Mouse (Mus musculus): Measurements from ENCODE around the gene Lrfn3.

Gene Lrfn3

DNA sequence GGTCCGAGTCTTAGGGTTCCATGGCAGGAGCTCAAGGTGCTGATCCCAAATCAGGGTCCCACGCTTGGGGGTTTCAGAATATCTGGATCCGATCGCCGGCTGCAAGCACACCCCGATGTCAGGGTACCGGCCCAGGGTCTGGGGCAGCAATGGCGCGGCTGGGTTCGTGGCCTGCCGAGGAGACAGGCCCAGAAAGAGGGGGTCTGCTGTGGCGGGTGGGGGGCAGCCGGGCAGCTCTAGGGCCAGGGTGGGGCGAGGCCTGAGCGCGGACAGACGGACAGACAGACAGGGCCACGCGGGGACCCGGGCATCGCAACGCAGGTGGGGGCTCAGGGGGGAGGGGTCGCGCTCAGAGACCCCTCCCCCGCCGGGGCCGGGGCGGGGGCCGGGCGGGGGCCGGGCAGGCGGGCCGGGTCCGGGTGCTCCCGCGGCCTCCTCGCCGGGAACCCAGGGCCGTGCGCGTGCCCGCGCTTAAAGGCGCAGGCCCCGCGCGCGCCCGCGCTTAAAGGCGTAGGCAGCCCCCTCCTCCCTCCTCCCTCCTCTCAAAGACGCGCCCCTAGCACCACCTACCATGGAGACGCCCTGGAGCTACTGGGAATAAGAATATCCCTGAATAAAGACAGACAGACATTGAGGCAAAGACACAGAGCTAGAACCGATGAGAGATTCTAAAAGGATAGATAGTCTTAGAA is at the start of gene Lrfn3:
Gene Lrfn3, minus strand, starts transcription at position 121 of the 692 bp plus-strand sequence.
- DNase-seq (ENCODE audit: low spot score in 2 of 2), result no peak

DNA sequence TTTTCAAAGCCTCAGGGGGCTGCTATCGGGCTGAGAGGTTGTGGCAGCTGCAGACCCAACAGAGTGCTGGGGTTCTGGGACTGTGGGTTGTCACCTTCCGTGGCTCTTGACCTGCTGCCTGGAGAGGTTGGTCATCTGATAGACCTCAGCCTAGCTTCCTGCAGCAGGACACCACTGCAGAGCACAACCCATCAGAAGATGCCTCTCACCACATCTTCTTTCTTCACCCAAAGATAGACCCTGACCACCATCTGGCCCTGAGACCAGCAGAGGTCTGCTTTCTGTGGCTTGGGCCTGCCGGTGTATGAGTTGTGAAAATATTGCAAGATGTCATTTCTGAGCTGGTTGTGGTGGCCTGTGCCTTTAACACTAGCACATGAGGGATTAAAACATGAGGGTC is 48.5 kb upstream of the Lrfn3 start:
- DNase-seq (ENCODE audit: low spot score in 2 of 2), result no peak

DNA sequence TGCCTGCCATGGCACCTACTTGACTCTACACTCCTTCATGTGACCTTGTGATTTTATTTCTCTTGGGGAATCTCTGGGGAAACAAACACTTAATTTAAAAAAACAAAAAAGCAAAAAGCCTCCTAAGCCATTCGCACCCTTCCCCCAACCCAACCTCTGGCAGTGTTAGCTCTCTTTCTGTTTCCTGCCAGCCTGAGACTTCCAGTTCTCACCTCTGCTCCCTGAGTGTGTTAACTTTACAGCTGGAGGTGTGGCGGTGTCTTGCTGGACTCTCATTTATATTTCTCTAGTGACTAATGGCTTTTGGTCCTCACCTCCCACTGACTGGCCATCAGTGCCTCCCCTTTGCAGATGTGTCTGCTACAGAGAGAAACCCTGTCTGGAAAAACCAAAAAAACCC is 47.2 kb upstream of the Lrfn3 start:
- peak in 1 of 2 experiments; percentile 34 for DNase-seq (ENCODE audit: low spot score in 2 of 2)

DNA sequence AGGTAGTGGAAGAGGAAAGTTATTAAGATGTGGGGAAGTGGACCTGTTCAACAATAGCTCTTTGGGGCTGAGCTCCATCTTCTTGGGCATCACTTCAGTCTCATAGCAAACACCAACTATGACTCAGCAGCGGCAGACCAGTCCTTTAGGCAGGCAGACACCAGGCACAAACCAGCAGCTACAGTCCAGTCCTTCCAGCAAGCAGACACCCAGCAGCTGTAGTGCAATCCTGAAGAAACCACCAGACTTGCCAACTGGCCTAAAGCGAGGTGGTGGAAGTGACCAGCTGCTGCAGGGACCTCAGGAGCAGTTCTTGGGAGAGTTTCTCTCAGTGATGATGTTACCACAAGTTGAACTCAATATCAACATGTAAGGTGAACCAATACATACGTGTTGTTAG is 46.1 kb upstream of the Lrfn3 start:
- DNase-seq (ENCODE audit: low spot score in 2 of 2), result no peak

DNA sequence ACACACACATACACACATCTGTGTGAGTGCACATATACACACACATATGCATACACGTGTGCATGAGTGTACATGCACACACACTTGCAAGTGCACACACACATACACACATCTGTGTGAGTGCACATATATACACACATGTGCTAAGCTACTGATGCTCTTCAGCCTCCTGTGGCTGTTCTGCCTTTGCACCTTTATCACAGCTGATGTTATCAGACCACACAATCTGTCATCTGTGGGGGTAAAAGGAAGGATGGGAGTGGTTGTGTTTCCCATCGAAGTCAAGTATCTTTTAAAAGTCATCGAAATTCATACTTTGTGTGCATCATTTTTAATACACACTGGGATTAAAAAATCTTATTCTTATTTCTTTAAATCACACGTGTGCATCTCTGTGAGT is 39.8 kb upstream of the Lrfn3 start:
- no peak for DNase-seq (ENCODE audit: low spot score in 2 of 2)

DNA sequence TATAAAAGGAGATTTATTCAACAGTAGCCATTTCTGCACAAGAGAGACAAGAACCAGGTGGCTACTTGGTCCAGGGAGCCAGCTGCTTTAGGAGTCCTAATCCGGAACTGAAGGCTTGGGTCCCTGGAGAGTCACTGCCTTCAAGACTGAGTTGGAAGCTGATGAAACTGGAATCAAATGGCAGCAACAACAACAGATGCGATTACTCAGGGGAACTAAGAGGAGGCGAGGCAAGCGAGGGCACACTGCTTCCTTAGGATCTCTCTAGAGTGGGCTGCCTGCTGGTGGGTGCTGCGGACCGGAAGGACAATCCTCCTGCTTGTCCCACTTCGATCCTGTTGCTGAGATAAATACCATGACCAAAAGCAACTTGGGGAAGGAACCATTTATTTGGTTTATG is 37.1 kb upstream of the Lrfn3 start:
- no peak for DNase-seq (ENCODE audit: low spot score in 2 of 2)

DNA sequence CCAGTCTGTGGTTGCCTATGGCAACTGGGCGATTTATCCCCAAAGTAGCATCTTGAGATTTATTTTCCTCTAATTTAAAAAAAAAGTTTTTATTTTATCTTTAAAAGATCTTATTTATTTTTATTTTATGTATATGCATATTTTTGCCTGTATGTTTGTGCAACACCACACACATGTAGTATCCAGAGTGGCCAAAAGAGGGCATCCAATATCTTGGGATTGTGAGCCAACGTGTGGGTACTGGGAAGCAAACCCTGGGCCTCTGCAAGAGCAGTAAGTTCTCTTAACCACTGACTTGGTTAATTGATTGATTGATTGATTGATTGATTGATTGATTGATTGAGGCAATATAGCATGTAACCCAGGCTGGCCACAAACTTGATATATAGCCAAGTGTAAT is 32.3 kb upstream of the Lrfn3 start:
- DNase-seq (ENCODE audit: low spot score in 2 of 2), result peak; percentile 44 to 55

DNA sequence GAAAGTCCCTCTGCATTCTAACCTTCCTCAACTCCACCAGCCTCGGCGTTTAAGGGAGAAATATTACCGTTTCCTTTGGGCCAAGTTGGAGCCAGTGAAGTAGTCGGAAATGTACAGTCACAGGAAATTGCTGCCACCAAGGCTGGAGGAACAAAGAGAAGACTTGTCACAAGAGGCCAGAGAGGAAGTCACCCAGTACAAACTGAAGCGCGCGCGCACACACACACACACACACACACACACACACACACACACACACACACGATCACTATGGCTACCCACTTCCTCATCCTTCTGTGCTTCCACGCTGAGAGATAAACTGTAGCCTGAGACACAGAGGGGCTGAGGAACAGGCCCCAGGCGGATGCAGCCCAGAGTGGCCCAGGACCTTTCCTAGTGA is 31.8 kb upstream of the Lrfn3 start:
- peak; percentile 63 to 72 for DNase-seq (ENCODE audit: low spot score in 2 of 2)

DNA sequence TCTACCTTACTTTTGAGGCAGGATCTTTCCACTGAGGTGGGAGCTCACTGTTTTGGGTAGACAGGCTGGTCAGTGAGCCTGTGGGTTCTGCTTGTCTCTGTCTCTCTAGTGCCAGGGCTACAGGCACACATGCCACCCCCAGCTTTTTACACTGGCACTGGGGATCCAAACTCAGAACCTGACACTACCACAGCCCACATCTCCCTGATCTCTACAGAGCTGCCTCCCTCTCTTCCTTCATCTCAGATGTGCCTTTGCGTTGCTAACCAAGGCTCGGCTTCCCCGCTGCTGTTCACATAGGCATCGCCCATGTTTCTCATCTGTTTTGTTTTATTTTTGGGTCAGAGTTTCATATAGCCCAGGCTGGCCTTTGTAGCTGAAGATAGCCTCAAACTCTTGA is 31.1 kb upstream of the Lrfn3 start:
- DNase-seq (ENCODE audit: low spot score in 2 of 2), result peak; percentile 19 to 45

DNA sequence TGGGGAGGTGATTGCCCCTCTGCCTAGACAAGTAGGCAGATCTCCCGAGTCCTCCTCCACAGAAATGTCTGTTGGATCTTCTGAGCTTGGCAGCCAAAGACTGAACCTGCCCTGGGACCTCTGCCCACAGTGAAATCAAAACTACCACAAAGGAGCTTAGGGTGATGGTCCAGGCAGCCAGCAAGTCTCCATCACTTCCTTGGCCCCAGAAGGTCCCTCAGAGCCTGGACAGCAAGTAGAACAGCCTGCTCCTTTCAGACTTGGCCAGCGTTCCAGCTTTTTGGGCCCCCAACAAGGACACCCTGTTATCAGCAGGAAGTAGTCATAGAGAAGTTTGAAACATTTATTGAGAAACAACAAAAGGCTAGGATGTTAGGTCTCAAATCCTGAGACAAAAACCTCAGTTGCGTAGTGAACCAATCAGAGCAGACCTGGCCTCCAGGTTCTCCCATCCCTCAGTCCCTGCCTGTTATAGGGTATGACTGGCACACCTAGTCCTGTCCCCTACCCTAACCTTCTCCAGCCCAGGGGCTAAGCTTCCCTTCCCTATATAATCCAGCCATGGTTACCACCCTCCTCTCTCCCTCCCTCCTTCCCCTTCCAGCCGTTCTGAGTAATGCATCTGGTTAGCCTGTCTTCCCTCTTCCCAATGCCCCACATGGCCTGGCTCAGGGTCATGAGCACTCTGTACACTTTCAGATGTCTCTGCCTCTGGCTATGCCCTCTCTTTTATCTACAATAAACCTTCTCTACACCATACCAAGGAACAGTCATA is 30.4 kb upstream of the Lrfn3 start:
- no peak for DNase-seq (ENCODE audit: low spot score in 2 of 2)

DNA sequence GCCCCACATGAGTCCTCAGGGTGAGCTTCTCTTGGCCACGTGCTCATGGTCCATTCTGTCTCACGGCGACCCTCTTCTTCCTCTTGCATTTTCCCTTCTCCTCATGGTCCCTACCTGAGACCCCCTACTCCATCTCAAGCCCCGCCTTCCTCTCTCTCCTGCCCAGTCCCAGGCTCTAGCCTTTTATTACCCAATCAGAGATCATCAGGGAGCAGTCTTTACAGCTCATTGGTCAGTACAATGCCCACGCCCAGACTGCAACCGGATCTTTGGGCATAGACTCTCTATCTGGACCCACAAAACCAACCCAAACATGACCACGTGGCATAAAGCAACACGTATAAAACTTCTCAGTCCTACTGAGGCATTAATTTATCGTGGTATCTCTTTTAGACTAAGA is 21.5 kb upstream of the Lrfn3 start:
- no peak for DNase-seq (ENCODE audit: low spot score in 2 of 2)

DNA sequence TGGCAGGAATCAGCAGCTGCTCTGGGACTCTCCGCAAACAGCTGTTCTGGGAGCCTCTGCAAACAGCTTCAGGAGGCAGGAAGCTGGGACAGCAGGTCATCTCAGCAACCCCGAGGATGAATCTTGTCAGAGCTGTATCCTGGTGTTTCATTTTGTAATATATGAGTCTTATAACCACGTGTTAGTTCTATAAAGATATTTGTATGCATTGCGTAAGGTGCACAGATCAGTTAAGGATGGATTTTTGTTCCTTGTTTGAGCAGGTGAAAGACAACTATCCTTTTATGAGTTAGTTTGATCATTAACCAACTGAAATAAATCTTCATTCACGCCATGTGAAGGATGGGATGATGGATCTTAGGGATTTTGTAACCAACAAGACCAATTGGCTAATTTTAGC is 17.5 kb upstream of the Lrfn3 start:
- no peak for DNase-seq (ENCODE audit: low spot score in 2 of 2)

DNA sequence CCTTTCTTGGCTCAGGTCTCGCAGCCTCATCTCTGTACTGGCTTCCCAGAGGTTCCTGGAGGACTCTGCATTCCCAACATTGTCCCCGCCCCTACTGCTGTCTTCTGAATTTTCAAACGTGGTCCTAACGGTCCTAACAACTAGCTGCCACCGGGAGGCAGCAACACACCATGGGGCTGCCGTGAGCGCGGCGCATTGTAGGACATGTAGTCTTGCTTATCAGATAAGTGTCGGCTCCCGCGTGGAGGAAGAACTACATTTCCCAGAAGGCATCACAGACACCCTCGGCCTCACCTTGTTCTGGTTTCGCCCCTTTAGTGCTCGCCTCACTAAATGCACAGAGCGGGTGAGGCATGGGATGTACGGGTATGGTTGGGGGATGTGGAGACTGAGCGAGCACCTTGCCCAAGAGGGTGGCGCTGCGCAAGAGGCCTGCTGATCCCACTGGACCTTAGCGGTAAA is 11.0 kb upstream of the Lrfn3 start:
- DNase-seq (ENCODE audit: low spot score in 2 of 2), result peak; percentile 88

DNA sequence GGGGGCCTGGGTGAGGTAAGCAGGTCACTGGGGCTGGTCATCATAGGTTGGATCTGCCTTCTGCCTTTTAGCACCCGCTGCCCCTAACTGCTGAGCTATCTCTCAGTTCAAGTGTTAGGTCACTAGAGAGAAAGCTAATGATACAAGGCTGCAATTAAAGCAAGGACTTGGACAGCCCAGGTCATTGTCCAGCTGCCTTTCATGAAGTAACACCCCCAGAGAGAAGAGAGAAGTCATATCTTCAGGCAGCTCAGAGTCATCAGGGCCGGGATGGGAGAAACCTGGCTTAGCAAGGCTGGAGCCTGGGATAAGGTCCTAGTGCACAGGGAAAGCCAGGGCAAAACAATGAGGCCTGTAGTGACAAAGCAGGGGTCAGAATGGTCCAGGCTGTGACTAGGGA is 4.9 kb upstream of the Lrfn3 start:
- no peak for DNase-seq (ENCODE audit: low spot score in 2 of 2)

DNA sequence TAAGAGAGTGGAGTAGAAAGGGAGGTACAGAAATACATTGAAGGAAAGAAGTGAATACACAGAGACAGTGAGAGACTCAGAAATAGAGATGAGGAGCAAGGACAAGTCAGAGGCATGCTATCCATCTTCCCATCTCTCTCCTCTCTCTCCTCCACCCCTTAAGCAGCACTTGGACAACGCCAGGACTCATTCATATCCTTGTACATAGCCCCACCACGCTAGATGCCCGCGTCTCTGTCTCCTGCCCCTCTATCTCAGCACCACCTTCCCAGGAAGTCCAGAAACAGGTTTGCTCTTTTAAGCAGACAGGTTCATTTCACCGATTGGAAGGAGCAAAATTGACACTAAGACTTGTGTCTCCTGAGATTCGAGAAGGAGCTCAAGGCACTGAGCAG is 769 bp upstream of the Lrfn3 start:
- DNase-seq (ENCODE audit: low spot score in 2 of 2), result no peak

DNA sequence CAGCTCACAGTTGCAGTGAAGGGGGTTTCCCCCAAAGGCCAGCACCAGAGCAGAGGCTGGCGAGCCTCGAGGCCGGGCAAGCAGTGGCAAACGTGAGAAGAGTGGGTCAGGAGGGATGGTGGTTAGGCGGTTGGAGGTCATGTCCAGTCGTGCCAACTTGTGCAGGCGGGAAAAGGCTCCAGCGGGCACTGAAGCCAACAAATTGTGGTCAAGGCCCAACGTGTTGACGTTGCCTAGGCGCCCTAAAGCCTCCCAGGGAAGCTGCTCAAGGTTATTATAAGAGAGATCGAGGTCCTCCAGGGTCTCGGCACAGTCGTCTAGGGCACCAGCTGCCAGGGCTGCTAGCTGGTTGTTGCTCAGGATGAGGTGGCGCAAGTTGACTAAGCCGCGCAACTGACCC is 2.5 kb downstream of the Lrfn3 start:
- no peak for DNase-seq (ENCODE audit: low spot score in 2 of 2)

DNA sequence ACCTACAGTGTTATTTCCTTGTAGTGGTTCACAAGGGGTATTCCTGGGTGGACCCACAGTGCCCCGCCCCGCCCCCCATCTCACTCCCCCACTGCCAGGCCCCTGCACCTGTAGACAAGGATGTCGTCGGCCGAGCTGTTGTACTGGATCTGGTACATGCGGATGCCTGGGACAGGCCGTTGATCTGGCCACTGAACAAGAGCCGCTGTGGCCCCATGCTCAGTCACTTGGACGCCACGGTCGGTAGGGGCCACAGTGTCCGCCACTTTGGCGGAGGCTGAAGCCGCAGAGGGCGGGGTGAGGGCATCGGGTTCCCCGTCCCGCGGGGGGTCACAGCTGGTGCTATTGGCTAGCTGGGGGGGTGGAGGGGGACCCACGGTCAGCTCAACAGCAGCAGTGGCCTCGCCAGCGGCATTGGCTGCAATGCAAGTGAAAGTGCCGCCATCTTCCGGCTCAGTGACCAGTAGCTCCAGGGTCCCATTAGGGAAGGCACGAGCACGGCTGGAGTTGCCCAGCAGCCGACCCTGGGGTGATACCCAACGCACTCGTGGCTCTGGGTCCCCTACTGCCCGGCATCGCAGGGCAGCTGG is 3.2 kb downstream of the Lrfn3 start:
- DNase-seq (ENCODE audit: low spot score in 2 of 2), result no peak

DNA sequence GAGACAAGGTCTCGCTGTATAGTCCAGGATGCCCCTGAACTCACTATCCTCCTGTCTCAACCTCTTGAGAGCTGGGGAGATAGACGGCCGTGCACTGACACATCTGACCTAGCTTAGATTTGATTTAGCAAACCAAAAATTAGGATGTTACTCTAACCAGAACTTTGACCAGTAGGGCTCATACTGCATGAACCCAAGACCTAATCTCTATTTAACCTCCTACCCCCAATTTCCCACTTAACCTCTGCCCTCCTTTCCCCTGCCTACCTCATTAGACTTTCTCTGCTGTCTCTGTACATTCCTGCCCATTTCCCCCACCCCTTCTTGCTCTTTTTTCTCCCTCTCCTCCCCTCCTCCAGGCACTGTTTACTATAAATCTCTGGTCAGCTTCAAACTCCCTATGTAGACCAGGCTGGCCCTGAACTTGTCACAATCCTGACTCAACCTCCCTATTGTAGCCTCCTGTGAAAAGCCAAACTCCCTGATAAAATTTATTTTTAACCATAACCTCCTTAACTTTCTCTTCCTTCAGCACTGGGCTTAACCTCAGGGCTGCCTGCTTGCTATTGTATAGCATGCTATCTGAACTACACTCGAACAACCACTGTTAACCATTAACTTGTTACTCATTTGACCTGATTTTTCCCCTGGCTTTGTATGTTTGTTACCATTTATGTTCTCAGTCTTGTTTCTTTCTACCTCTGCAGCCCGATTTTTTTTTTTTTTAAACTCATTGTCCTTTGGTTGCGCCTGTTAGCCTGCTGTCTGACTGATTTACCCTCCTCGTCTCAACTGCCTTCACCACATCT is 4.0 kb downstream of the Lrfn3 start:
- no peak for DNase-seq (ENCODE audit: low spot score in 2 of 2)

DNA sequence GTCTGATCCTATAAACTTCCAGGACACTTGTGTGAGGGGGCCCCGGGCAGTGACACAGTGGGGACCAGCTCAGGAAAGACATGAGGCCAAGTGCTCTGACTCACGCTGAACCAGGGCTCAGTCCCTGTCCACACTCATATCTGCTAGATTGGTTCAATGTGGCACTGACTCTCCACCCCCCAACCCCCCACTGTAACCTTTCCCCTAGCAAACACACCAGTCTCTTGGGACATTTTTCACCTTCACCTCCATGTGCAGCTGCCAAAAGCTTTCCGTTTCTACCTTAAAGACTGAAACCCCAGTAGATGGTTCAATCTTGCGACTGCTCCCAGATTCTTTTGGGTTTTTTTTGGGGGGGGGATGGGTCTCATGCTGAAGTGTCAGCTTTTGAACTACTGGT is 8.5 kb downstream of the Lrfn3 start:
- no peak for DNase-seq (ENCODE audit: low spot score in 2 of 2)

DNA sequence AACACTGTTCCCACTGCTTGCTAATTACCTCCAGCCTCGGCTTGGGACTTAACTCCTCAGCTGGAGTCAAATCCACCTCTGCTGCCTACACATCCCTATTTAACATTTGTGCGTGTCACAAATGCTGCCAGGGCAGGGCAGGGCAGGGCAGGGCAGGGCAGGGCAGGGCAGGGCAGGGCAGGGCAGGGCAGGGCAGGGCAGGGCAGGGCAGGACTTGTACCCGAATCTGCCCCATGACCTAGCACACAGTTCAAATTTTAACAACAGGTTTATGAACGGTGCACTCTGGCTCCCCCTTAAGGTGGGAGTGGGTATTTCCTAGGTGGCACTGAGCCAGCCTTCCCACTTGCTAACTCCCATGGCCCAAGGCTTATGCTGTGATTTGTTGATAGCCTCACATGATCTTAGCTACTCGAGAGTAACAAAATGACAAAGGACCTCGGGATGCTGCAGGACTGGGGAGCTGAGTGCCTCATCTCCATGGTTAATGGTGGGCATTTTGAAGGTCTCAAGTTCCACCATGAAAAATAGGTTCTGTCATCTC is 9.2 kb downstream of the Lrfn3 start:
- peak in 1 of 2 experiments; percentile 65 for DNase-seq (ENCODE audit: low spot score in 2 of 2)

DNA sequence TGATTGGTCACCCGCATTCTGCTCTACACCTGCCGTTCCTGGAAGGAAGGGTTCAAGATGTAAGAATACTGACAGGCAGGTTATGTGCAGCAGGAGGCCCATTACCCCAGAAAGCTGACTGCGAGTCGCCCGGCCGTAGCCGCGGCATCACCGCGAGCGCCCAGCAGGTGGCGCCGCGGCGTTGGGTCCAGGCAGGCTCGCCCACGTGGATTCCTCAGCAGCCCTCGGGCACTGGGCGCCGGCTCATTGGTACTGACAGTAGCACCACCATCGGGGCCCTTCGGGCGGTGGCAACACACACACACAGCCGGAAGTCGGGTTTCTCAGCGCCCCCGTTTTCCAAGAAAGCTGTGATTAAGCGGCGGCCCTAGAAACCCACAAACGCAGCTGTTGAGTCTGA is 14.7 kb downstream of the Lrfn3 start:
- DNase-seq (ENCODE audit: low spot score in 2 of 2), result peak; percentile 44 to 68
